Mouse (Mus musculus) left cerebral cortex, postnatal 14 days (tissue): Measurements from ENCODE around the gene Arl5c. TPM values are rescaled to one million over a fixed set of nuclear protein-coding genes. Genes with fewer than 3 reads are reported as not detected.

Experiments
- DNase-seq, 2 experiments: peaks; one replicate each; pipeline ENCODE4 v3.0.0; 2021 to 2022; ENCODE audit warnings: low spot score in 2 of 2, mixed read lengths in 1 of 2
- intact Hi-C: fragments of 180-260 bp; cut with DNase I; formaldehyde crosslinking; loops from one replicate; pipeline ENCODE4 v1.15.1; 2025
- total RNA-seq, 2 experiments: library from RNA; stranded (reverse); gene quantifications; 2 replicates each; pipeline ENCODE4 v1.2.3; 2021

Gene Arl5c
- total RNA-seq, 2 experiments from 2014 or later: 2.2 to 2.3 TPM

GRCm38 (mm10) chr11:97998898-97999608 is 3.1 kb upstream of the Arl5c start:
- no peak for DNase-seq

GRCm38 (mm10) chr11:97998074-97998793 is 2.3 kb upstream of the Arl5c start:
- intact Hi-C loops: no loop called here
- DNase-seq: no peak

More at GRCm38 (mm10) chr11:97998898-97999608, 3.1 kb upstream of the Arl5c start:
- intact Hi-C loops: no loop called here

- no peak for DNase-seq
- intact Hi-C loops: no loop called here
Measured at GRCm38 (mm10) chr11:97997387-97997960, 1.5 kb upstream of the Arl5c start.

GRCm38 (mm10) chr11:97996691-97997090 is 710 bp upstream of the Arl5c start:
- no peak for DNase-seq
- intact Hi-C loops: no loop called here

- peak in 1 of 2 experiments; percentile 70 for DNase-seq
- intact Hi-C loops: no loop called here
Measured at GRCm38 (mm10) chr11:97994539-97995100, 1.4 kb downstream of the Arl5c start.

GRCm38 (mm10) chr11:97988530-97989096 is 7.4 kb downstream of the Arl5c start:
- DNase-seq: peak; percentile 87 to 93
- intact Hi-C loops: loop anchor here (5.0 kb wide), 1 partner anchor 191 kb away; the partner anchor contains the start of gene Lasp1

GRCm38 (mm10) chr11:97987551-97988526 is 8.1 kb downstream of the Arl5c start:
- peak; percentile 95 to 97 for DNase-seq
- intact Hi-C loops: loop anchor here (1.0 to 5.0 kb wide), 2 partner anchors 88 to 191 kb away; partner anchors contain the start of gene Lasp1

GRCm38 (mm10) chr11:97986738-97987465 is 9.1 kb downstream of the Arl5c start:
- DNase-seq: no peak
- intact Hi-C loops: loop anchor here (1.0 to 5.0 kb wide), 2 partner anchors 87 to 190 kb away; partner anchors contain the start of gene Lasp1

GRCm38 (mm10) chr11:97985727-97986677 is 10.0 kb downstream of the Arl5c start, which contains the start of gene Plxdc1:
TSS of gene Plxdc1 (minus strand) at chr11:97986444.
- intact Hi-C loops: loop anchor here (5.0 kb wide), 1 partner anchor 189 kb away; the partner anchor contains the start of gene Lasp1
- DNase-seq: no peak

GRCm38 (mm10) chr11:97983983-97984382 is 12.0 kb downstream of the Arl5c start:
- DNase-seq: no peak
- intact Hi-C loops: no loop called here

GRCm38 (mm10) chr11:97983506-97983905 is 12.5 kb downstream of the Arl5c start:
- intact Hi-C loops: no loop called here
- no peak for DNase-seq

GRCm38 (mm10) chr11:97982721-97983120 is 13.3 kb downstream of the Arl5c start:
- intact Hi-C loops: no loop called here
- no peak for DNase-seq

GRCm38 (mm10) chr11:97980531-97980966 is 15.4 kb downstream of the Arl5c start:
- no peak for DNase-seq
- intact Hi-C loops: no loop called here

- DNase-seq: no peak
- intact Hi-C loops: no loop called here
Measured at GRCm38 (mm10) chr11:97979824-97980495, 16.0 kb downstream of the Arl5c start.

- intact Hi-C loops: no loop called here
- no peak for DNase-seq
Measured at GRCm38 (mm10) chr11:97978392-97978791, 17.6 kb downstream of the Arl5c start.

GRCm38 (mm10) chr11:97977797-97978196 is 18.2 kb downstream of the Arl5c start:
- intact Hi-C loops: no loop called here
- DNase-seq: no peak
